Mouse (Mus musculus): Measurements from ENCODE around the gene Hnrnpa2b1. TPM values are rescaled to one million over a fixed set of nuclear protein-coding genes. Genes with fewer than 3 reads are reported as not detected.
A peak's percentile ranks its signal among the peaks of the same experiment; 100 is the strongest.

The Hnrnpa2b1 gene
- polyA plus RNA-seq, 2 experiments from 2014 or later: 998 to 1,298 TPM

DNA sequence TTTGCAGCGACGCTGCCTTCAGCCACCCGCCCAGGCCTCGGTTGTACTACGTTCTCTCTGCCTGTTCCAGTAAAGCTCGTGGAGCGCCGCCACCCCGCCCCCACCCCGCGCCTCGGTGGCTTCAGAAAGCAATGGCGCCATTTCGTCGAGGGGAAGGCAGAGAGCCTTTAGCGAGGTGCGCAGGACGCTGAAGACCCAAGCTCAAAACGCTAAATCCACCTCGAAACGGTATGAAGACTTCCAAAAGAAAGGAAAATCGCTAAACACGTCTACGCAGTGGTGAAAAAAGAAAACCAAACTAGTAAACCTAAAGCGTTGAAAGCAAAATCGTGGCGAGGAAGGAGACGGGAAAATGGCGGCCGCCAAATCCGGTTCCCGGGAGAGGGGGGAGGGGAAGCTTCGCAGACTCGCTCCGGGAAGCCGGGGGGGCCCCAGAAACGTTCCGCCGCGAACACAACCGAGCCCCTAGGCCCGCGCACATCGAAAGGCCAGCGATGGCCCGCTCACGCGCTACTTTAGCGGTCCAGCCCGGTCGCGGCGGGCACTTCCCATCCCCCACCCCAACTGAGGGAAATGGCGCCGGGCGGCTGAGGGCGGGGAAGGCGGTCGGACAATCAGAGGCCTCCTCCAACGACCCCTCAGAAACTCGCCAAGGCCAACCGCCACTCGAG is 668 bp downstream of the Hnrnpa2b1 start:
- peak; percentile 13 for ATAC-seq

DNA sequence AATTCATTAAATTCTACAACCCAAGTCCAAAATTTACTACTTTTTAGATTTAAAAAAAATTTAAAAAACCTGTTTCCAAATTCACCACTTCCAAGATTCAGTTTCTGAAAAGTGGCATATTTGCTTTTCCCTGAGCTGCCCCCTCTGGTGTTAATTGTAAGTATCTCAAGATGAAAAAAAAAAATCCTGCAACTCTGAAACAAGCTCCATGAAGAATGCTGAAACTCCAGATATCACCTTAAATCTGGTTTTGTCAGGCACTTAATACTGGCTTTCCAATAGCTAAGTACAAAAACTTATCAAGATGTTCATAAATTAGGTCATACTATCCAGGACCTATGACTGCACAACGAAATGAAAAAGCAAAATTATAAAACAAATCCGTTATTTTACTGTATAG is 2.0 kb downstream of the Hnrnpa2b1 start:
- ATAC-seq: no peak

DNA sequence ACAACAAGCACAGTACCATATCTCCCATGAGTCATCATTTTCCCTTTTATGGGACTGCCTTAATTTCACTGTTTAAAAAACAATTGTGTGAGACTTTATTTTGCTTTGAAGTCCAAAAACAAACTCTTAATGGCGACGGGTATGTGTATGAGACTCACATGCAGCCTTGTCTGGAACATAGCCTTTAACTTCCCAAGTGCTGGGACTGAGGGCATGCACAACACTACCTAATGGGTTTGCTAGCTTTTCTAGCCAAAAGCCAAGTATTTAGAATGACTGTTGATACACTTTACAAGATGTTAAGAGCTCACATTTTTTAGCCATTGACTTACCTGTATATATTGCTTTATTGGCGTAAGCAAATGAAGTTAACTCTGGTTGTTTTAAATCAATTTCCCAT is 9.3 kb downstream of the Hnrnpa2b1 start:
- no peak for ATAC-seq

DNA sequence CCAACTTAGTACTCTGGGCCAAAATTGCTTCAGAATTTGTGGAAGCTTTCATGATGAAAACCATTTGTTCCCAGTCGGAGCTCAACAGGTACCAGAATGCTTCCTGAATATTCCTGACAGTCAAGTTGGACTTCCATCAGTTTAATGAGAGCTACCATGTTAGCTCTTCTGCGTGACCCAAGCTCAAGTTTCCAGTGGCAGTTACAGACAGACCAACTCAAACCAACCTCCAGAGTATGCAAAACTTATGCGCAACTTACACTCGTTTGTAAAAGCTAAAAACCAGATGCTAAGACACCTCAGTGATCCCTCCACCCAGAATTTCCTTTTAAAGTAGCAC is 9.7 kb downstream of the Hnrnpa2b1 start:
- no peak for ATAC-seq

DNA sequence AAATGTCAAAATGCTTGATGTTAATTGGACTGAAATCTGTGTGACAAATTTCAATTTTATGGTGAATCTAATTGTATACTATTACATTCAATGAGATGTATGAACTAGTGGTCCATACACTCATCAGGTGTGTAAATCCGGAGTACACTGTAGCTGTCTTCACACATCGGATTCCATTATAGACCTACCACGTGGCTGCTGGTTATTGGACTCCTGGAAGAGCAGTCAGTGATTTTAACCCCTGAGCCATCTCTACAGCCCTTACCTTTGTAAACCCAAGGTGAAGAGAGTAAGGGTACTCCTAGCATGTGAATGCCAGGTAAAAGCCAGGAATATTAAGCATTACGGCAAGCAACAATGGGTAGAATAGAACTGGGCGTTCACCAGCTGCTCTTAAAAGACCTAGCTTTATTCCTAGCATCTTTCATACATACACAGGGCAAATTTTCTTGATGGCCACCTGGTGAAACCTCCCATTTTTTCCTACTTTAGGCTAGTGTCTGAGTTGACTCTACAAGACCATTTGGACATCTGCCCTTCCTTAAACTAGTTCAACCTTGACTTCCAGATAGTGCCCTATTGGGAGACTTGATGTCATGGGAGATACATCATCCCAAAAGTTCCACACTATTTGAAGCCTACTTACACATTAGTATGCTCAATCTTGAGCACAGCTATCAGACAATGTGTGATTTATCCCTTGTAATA is 10.2 kb downstream of the Hnrnpa2b1 start:
- ATAC-seq: no peak

DNA sequence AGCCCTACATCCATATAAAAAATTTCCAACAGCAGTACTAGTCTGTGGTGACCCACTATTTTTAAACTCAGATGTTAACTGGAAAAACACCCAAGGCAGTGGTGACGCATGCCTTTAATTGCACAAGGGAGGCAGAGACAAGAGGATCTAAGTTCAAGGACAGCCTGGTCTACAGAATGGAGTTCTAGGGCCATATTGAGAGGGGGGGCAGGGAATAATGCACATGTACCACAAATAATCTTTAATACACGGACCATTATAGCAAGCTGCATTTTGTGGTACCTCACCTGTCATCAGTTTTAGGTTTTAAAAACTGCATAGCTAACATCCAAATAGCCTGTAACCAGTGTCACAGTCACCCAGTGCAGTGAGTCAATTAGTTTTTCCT is 10.8 kb downstream of the Hnrnpa2b1 start:
- no peak for ATAC-seq

DNA sequence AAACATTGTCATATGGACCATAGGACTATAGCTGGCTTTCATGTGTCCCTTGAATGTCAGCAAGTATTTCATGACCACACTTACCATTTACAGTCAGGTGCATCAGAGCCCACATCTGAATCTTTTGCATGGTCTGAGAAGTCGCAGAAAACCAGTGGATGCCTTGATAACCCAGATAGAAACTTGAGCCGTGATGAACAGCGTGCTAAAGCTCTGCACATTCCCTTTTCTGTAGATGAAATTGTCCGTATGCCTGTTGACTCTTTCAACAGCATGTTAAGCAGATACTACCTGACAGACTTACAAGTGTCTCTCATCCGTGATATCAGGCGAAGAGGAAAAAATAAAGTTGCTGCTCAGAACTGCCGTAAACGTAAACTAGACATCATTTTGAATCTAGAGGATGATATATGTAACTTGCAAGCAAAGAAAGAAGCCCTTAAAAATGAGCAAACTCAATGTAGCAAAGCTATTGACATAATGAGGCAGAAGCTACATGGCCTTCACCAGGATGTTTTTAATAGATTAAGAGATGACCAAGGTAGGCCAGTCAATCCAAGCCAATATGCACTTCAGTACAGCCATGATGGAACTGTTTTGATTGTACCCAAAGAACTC is 11.8 kb downstream of the Hnrnpa2b1 start:
- ATAC-seq: no peak

DNA sequence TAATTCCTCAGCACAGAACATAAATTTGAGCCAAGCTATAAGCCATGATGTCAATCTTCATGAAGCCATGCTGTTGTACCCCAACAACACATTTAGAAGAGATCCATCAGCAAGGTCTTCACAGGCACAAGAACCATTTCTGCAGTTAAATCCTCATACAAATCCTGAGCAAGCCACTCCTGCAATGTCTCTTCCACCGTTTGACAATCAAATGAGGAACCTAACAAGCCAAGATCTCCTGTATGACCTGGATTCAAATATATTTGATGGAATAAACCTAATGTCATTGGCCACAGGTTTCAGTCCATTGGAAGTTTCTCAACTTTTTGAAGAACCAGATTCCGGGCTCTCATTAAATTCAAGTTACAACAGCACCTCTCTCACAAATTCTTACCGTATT is 12.4 kb downstream of the Hnrnpa2b1 start:
- no peak for ATAC-seq

DNA sequence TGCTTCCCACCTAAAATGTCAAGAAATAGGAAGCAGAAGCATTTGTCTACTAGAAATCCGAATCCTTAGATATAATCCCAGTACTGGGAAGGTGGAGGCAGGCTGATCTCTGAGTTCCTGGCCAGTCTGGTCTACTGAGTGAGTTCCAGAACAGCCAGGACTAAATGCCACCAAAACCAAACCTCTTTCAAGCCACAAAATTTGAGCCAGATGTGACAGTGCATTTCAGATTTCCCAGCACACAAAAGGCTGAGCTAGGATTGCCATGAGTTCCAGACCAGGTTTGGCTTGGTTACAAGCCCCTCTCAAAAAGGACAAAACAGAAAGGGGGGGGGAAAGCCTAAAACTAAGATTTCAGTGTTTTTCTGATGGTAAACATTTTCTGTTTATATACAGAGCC is 13.5 kb downstream of the Hnrnpa2b1 start:
- no peak for ATAC-seq

DNA sequence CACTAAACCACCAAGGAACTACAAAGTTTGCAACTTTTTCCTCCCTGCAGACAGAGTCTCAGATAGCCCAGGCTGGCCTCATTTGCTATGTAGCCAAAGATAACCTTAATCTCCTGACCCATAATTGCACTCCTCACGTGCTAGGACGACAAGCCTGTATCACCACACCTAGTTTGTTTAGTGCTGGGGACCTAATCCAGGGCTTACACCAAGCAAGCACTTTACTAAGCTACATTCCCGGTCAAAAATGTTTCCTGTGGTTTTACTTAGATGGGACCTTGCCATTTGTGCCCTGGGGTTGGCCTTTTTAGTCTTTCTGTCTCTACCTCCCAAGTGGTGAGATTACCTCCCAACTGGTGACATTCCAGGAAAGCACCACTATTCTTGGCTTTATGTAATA is 14.7 kb downstream of the Hnrnpa2b1 start:
- no peak for ATAC-seq

DNA sequence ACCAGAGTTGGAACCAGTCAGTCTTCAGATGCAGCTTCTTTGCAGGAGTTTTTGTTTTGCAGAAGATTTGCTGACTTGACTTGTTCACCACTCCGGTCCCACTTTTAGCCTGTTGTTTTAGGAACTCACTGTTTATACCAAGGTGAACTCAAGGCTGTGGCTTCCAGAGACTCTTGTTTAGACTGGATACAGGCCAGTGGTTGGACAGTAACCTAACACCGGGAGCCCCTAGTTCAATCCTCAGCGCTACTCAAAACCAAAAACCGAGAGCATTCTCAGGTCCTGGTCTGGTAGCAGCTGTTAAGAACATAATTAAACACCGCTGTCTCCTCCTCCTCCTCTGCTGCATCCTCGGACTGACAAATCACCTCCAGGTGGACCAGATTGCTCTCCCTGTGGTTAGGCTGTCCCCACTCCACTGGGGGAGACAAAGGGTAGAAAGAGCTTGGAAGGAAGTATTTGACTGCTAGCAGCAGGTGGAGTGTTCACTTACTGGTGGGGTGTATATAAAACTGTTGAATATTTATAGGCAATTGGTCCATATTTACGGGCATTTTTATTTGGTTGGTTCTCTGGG is 16.7 kb downstream of the Hnrnpa2b1 start:
- no peak for ATAC-seq

DNA sequence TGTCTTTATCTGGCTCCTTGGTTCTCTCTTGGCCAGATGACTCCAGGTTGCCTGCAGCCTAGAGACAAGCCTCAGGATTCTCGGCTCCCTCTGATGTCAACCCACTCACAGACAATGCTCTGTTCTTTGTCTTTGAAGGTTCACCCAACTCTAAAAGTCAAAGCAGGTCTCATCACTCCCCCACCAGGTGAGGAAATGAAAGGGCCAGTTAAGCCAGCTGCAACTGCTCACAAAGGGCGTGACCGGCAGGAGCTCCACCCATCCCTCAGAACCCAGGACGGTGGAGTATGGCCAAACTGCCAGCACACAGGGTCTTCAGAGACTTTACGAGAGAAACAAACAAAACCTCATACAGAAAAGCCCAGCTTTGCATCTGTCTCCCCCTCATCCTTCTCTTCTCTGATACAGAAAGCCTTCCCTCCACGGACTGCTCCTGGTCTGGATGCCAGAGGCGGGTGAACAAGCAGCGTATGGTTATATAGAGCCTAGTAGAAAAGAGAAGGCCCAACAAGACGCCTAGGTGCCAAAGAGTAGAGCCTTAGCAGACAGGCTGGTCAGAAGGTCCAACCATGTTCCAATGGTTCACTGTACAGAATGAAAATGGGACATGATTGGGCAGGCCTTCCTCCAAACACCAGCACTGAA is 27.4 kb downstream of the Hnrnpa2b1 start:
- peak; percentile 19 for ATAC-seq

DNA sequence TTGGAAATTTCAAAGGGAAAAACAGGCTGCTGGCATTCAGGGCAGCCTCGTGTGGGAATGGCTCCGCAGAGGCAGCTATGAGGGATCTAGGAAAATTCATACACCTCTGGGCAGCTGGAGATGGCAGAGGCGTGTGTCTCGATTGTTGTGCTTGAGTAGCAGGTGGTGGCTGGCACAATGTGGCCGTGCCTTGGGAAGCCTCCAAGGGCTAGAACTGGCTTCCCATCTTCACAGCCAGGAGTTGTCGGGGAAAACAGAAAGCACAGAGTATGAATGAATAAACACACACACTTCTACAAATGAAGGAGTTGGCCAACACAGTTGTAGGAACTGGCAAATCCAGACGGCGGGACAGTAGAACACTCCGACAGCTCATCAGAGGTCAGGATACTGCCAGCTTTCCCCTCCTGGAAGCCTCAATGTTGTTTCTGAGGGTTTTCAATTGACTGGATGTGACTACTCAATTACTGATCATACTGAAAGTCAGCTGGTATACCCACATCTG is 30.8 kb downstream of the Hnrnpa2b1 start:
- ATAC-seq: no peak

DNA sequence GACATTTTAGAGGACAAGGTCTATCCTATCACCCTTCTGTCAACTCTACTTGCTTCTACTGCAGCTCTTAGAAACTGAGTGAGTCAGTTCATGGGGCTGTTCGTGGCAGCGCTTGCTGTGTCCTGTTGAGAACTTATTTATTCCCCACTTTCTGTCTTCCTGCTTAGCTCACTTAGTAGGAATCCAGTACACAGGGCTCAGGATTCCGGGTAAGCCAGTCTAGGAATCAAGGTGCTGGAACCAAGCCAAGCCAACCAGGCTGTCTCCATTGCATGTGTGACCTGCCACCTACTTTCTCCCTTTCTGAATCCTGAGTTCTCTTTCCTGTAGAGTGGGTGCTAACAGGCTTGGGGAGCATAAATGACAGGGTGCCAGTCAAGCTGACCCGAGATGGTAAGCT is 32.0 kb downstream of the Hnrnpa2b1 start:
- no peak for ATAC-seq

DNA sequence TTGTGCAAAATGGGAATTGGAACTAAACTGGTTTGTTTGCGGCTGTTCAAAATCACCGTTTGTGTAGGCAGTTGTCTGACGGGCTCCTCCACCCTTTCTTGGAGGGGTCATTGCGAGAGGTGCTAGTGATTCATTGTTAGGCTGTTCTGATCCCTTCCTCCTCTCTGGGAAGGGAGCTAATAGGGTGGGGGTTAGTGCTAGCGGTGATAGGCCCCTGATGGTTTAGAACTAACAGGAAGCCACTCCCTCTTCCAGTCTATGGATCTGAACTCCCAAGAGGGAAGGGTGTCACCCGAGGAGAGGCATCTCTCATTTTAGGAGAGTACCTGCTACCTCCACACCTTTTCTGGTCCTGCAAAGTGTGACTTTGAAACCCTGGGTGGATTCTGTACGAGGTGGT is 35.4 kb downstream of the Hnrnpa2b1 start:
- no peak for ATAC-seq

DNA sequence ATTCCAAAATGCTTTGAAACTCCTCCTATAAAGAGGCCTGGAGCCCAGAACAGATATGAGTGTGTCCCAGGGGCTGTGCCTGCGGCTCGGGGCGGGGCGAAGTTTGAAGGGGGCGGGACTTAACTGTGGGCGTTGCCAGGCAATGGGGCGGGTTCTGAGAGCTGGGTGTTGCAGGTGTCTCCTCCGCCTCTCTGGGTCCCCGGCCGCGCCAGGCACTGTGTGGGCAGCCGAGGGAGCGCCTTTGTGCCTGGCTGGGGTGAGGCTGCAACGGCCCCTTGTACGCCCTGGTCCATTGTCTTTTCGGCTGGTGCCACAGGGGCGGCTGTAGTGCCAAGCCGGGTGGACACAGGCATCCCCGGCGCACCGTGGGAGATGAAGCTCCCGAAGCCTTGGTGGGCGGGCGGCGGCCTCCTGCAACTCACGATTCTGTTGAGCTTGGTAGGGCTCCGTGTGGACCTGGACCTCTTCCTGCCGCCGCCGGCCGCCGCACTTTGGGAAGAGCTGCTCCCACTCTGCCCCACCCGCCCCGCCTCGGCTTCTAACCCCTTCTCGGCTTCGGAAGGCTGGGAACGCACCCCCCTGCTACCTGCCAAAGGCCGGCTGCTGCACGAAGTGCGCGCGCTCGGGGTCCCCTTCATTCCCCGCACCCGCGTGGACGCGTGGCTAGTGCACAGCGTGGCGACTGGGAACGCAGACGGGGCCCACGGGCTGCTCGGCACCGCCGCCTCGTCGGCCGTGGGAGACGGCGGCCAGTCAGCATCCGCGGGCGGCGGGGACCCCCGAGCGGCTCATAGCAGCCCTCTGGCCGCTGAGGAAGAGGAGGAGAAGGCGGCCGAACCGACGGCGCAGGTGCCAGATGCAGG is 36.9 kb downstream of the Hnrnpa2b1 start, which contains the start of gene Nfe2l3:
Gene Nfe2l3, plus strand, starts transcription at position 136 of the 863 bp plus-strand sequence.
- ATAC-seq: peak; percentile 77

DNA sequence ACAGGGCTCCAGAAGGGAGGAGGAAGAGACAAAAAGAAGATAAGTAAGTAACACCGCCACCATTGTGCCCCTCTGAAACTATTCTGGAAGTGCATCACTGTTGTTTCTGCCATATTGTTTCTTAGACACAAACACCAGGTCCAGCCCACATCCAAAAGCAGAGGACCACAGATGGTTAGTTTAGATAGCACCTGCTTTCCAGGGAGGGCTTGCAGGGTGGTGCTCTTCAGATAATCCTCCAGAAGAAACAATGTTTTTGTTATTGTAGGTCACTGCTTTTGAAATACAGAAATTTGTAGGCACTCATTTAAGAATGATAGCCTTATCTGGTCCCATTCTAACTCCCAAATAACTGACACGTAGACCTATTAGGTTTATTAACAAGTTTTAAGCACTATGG is 45.2 kb downstream of the Hnrnpa2b1 start:
- no peak for ATAC-seq

DNA sequence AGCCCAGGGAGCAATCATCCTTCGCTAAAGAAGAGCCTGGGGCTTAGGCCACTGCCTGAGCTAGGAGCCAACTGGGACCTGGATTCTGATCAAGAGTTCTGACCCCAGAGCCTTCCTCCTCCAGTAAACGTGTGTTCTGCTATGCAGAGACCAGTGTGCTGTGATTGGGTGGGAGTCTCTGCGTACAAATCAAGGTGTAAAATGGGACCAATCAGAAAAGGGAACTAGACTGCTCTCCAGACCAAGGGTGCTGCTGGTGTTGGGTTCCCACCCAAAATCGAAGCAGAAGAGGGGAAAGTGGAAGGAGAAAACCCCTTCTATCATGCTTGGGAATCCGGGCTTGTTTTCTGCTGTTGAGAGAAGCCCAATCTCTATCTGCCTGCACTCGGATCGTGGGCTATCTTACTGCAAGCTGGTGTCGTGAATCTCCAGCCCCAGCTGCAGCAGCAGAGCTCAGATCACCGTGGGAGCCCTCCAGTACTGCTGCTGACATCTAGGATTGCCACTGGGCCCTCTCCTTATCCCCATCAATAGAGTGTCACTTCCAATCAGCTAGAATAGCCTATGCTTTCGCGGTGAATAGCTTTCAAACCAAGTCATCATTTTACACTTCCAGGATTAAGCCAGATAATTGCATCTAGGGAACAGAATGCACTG is 46.1 kb downstream of the Hnrnpa2b1 start:
- no peak for ATAC-seq

DNA sequence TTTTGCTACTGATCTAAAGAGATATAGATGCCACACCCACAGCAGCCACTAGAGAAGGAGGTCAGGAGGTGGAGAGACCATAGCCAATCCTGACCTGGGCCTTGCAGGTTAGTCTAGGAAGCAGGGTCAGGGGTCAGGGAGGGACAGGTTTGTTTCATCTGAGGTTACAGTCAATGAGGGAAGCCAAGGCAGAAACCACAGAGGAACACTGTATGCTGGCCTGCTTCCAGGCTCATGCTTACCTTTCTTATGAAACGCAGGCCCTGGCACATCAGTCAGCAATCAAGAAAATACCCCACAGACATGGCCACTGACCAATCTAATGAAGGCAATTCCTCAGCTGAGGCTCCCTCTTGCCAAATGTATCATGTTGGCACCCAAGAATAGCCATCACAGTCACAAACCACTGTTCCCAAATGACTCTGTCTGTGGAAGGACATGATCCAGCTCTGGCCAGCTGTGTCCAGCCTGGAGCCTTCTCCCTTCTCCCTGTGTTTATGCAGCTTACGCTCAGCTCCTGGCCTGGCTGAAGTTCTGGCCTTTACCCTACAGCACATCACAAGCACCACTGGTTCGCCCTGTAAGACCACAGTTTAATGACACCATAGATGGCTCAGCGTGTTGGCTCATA is 52.3 kb downstream of the Hnrnpa2b1 start:
- no peak for ATAC-seq

DNA sequence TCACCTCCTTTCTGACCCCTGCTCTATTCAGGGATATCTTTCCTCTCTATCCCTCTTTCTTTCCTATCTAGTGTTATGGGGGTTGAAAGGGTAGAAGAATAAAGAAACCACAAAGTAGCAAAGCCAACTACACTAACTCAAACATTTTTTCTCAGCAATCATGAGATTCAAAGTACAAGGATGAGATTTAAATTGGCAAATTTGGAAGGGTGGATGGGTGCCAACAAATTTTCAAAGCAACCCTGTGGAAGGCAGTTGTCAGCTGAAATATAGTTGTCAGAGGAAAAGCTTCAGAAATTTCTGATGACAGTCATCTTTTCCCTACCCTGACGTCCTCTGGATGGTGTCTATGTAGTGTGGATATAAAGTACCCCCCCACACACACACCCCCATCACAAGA is 53.3 kb downstream of the Hnrnpa2b1 start:
- ATAC-seq: no peak

Measured in activated CD4-positive, CD25-positive, alpha-beta regulatory T cell, adult 4 months (primary cell).